Mouse (Mus musculus): ENCODE measurements at regions not wholly inside any gene's neighbourhood (a gene's known extent, or its start where the extent isn't known, plus 50 kb on each side); places are given as distances from the start of the nearest gene placed in this dataset.

DNA sequence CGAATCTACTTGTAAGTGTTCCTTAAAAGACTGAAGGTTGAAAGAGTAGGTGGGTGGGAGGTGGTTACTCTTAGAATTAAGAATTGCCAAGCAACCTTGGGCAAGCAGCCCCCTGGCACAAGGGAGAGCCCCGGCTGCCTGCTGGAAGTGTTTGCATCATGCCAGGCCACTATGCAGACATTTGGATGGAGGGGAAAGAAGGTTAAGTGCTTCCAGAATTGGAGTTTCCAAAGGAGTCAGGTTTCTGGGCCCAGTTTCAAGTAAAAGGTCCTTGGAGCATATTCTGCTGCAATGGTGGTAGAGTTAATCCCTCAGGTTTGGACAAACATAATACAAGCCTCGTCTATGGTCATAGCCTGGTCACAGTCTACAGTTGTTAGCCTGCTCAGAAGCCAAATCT lies 162.7 kb downstream of the Gm12728 start:
- TF ChIP-seq CHD1 (IDR thresholded peaks at IDR 0.05; ENCODE audit: low read depth, low read length): no peak
- no peak for TF ChIP-seq TBP (IDR thresholded peaks at IDR 0.05; ENCODE audit: low read depth, low read length)
- TF ChIP-seq MAFK (IDR thresholded peaks at IDR 0.05; ENCODE audit: borderline replicate concordance, low read depth, low read length): no peak
- TF ChIP-seq UBTF (IDR thresholded peaks at IDR 0.05; ENCODE audit: borderline replicate concordance, insufficient read depth, low read depth, low read length): no peak
- no peak for TF ChIP-seq RCOR1 (IDR thresholded peaks at IDR 0.05; ENCODE audit: low read depth, low read length)
- no peak for TF ChIP-seq CTCF (IDR thresholded peaks at IDR 0.05 in 2 of 3, conservative IDR thresholded peaks at IDR 0.05 in 1 of 3; ENCODE audit: control insufficient read depth in 1 of 3, insufficient read depth in 1 of 3, low read depth in 2 of 3, low read length in 3 of 3, poor library complexity in 1 of 3, severe bottlenecking in 1 of 3)
- TF ChIP-seq ETS1 (IDR thresholded peaks at IDR 0.05; ENCODE audit: low read depth, low read length): no peak
- no peak for TF ChIP-seq POLR2A (IDR thresholded peaks at IDR 0.05; ENCODE audit: control insufficient read depth in 1 of 2, insufficient read depth in 1 of 2, low read depth in 1 of 2, low read length in 2 of 2, poor library complexity in 1 of 2)
- no peak for TF ChIP-seq ZC3H11A (IDR thresholded peaks at IDR 0.05; ENCODE audit: low read depth, low read length)
- no peak for TF ChIP-seq MXI1 (IDR thresholded peaks at IDR 0.05; ENCODE audit: low read depth, low read length)
- TF ChIP-seq ZMIZ1 (IDR thresholded peaks at IDR 0.05; ENCODE audit: low read depth, low read length): no peak
- TF ChIP-seq POLR2AphosphoS2 (IDR thresholded peaks at IDR 0.05; ENCODE audit: low read length): no peak
- TF ChIP-seq TCF12 (IDR thresholded peaks at IDR 0.05; ENCODE audit: low read depth, low read length): no peak
- no peak for TF ChIP-seq USF2 (IDR thresholded peaks at IDR 0.05; ENCODE audit: borderline replicate concordance in 1 of 2, insufficient read depth in 1 of 2, low read depth in 1 of 2, low read length in 2 of 2)
- TF ChIP-seq BHLHE40 (IDR thresholded peaks at IDR 0.05; ENCODE audit: borderline replicate concordance, low read depth, low read length): no peak
- H3K27me3 ChIP-seq (ENCODE audit: control insufficient read depth in 1 of 2, insufficient read depth in 2 of 2, low read length in 2 of 2): no peaks in the 10 kb centered on the region
- DNase-seq (ENCODE audit: low read depth, low spot score): no peak
- H3K9ac ChIP-seq (ENCODE audit: control insufficient read depth, low read depth, low read length, poor library complexity, severe bottlenecking): no peak overlapping the region
- no peak overlapping the region for H3K27ac ChIP-seq (ENCODE audit: control insufficient read depth, low read depth, low read length)
- no peaks in the 10 kb centered on the region for H3K4me1 ChIP-seq (ENCODE audit: control insufficient read depth in 1 of 2, insufficient read depth in 2 of 2, low read length in 2 of 2)
- no peaks in the 10 kb centered on the region for H3K36me3 ChIP-seq (ENCODE audit: control insufficient read depth in 1 of 2, insufficient read depth in 2 of 2, low read length in 2 of 2)
- no peak overlapping the region for H3K4me3 ChIP-seq (ENCODE audit: control insufficient read depth in 1 of 2, insufficient read depth in 1 of 2, low read depth in 2 of 2, low read length in 2 of 2)
- H3K9me3 ChIP-seq (replicated peaks; ENCODE audit: insufficient read depth, low read length): no peaks in the 10 kb centered on the region
- no peaks in the 10 kb centered on the region for H3K79me2 ChIP-seq (ENCODE audit: control insufficient read depth, insufficient read depth, low read length, poor library complexity)

DNA sequence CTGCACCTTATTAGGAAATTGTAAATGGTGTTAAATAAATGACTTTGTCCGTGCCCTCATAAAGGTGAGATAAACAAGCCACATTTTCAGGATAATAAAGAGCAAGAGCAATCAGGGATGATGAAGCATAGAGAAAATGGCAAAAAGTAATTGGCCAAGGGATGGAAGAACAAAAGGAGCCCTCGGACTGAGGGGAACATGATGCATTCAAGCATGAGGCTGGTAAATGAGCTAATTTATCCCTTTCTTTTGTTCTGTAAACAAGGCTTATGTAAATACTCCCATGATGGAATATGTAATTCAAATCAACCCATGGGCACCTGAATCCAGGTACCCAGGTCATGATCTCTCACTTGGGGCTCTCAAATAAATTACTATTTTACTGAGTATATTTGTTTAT lies 166.8 kb downstream of the Gm12728 start:
- Histone ChIP-seq H3K4me1 (ENCODE audit: control insufficient read depth in 1 of 2, insufficient read depth in 2 of 2, low read length in 2 of 2) (no peaks in the 10 kb centered on the region), H3K9me3 (replicated peaks; ENCODE audit: insufficient read depth, low read length) (no peaks in the 10 kb centered on the region), H3K79me2 (ENCODE audit: control insufficient read depth, insufficient read depth, low read length, poor library complexity) (no peaks in the 10 kb centered on the region), H3K9ac (ENCODE audit: control insufficient read depth, low read depth, low read length, poor library complexity, severe bottlenecking) (no peak overlapping the region), H3K4me3 (ENCODE audit: control insufficient read depth in 1 of 2, insufficient read depth in 1 of 2, low read depth in 2 of 2, low read length in 2 of 2) (no peak overlapping the region), H3K36me3 (ENCODE audit: control insufficient read depth in 1 of 2, insufficient read depth in 2 of 2, low read length in 2 of 2) (no peaks in the 10 kb centered on the region), H3K27ac (ENCODE audit: control insufficient read depth, low read depth, low read length) (no peak overlapping the region), H3K27me3 (ENCODE audit: control insufficient read depth in 1 of 2, insufficient read depth in 2 of 2, low read length in 2 of 2) (no peaks in the 10 kb centered on the region)
- DNase-seq (ENCODE audit: low read depth, low spot score): no peak
- TF ChIP-seq BHLHE40 (IDR thresholded peaks at IDR 0.05; ENCODE audit: borderline replicate concordance, low read depth, low read length): no peak
- TF ChIP-seq TBP (IDR thresholded peaks at IDR 0.05; ENCODE audit: low read depth, low read length): no peak
- TF ChIP-seq E2F4 (IDR thresholded peaks at IDR 0.05; ENCODE audit: borderline replicate concordance, low read depth, low read length): no peak
- no peak for TF ChIP-seq ZMIZ1 (IDR thresholded peaks at IDR 0.05; ENCODE audit: low read depth, low read length)
- no peak for TF ChIP-seq MYC (IDR thresholded peaks at IDR 0.05; ENCODE audit: low read depth, low read length)
- no peak for TF ChIP-seq SIN3A (IDR thresholded peaks at IDR 0.05; ENCODE audit: low read length)
- TF ChIP-seq POLR2AphosphoS5 (IDR thresholded peaks at IDR 0.05; ENCODE audit: borderline replicate concordance, low read depth, low read length): no peak
- TF ChIP-seq TAL1 (IDR thresholded peaks at IDR 0.05; ENCODE audit: low read length): no peak
- no peak for TF ChIP-seq ETS1 (IDR thresholded peaks at IDR 0.05; ENCODE audit: low read depth, low read length)
- TF ChIP-seq JUND (IDR thresholded peaks at IDR 0.05; ENCODE audit: low read depth, low read length): no peak
- TF ChIP-seq TCF12 (IDR thresholded peaks at IDR 0.05; ENCODE audit: low read depth, low read length): no peak
- TF ChIP-seq ZNF384 (IDR thresholded peaks at IDR 0.05; ENCODE audit: low read depth, low read length): no peak
- no peak for TF ChIP-seq SMC3 (IDR thresholded peaks at IDR 0.05; ENCODE audit: low read depth, low read length)
- no peak for TF ChIP-seq UBTF (IDR thresholded peaks at IDR 0.05; ENCODE audit: borderline replicate concordance, insufficient read depth, low read depth, low read length)
- TF ChIP-seq MEF2A (IDR thresholded peaks at IDR 0.05; ENCODE audit: extremely low read depth, insufficient replicate concordance, low read depth, low read length, poor library complexity, severe bottlenecking): no peak
- TF ChIP-seq RCOR1 (IDR thresholded peaks at IDR 0.05; ENCODE audit: low read depth, low read length): no peak
- no peak for TF ChIP-seq ZC3H11A (IDR thresholded peaks at IDR 0.05; ENCODE audit: low read depth, low read length)
- no peak for TF ChIP-seq HCFC1 (IDR thresholded peaks at IDR 0.05; ENCODE audit: low read depth, low read length)
- no peak for TF ChIP-seq MXI1 (IDR thresholded peaks at IDR 0.05; ENCODE audit: low read depth, low read length)
- no peak for TF ChIP-seq CTCF (IDR thresholded peaks at IDR 0.05 in 2 of 3, conservative IDR thresholded peaks at IDR 0.05 in 1 of 3; ENCODE audit: control insufficient read depth in 1 of 3, insufficient read depth in 1 of 3, low read depth in 2 of 3, low read length in 3 of 3, poor library complexity in 1 of 3, severe bottlenecking in 1 of 3)
